Mouse (Mus musculus): ENCODE measurements at regions not wholly inside any gene's neighbourhood (a gene's known extent, or its start where the extent isn't known, plus 50 kb on each side); places are given as distances from the start of the nearest gene placed in this dataset.
A peak's percentile ranks its signal among the peaks of the same experiment; 100 is the strongest.

- H3K9me3 ChIP-seq (ENCODE audit: control insufficient read depth, low read length), result no peaks in the 10 kb centered on the region
- no peak overlapping the region for H3K9ac ChIP-seq (replicated peaks; ENCODE audit: low read depth, low read length)
- no peaks in the 10 kb centered on the region for H3K36me3 ChIP-seq (ENCODE audit: control insufficient read depth, insufficient read depth)
- H3K4me2 ChIP-seq (ENCODE audit: low read length), result peak overlapping the region; percentile 42
- peak overlapping the region; percentile 2; the same call in 1 of the 2 replicates for H3K4me3 ChIP-seq (replicated peaks; ENCODE audit: low read length)
- ATAC-seq, result 0 out of 2 replicates have a peak, but pooled peaks have one; percentile 18
- no peak overlapping the region for H3K27ac ChIP-seq (ENCODE audit: low read length)
- WGBS, result 35% methylated on average over 29 of the region's 29 CpGs
- no peaks in the 10 kb centered on the region for H3K27me3 ChIP-seq (replicated peaks; ENCODE audit: control insufficient read depth, insufficient read depth, low read length)
- peaks cover 9% of the 10 kb centered on the region for H3K4me1 ChIP-seq (replicated peaks; ENCODE audit: control insufficient read depth, insufficient read depth, low read length)
Observed at GRCm38 (mm10) chr14:59075845-59076745, 66.6 kb downstream of the 1700129C05Rik start.

- no peak for ATAC-seq
- H3K27ac ChIP-seq (ENCODE audit: low read length), result no peak overlapping the region
- no peaks in the 10 kb centered on the region for H3K27me3 ChIP-seq (replicated peaks; ENCODE audit: control insufficient read depth, insufficient read depth, low read length)
- H3K9ac ChIP-seq (replicated peaks; ENCODE audit: low read depth, low read length), result no peak overlapping the region
- no peak overlapping the region for H3K4me3 ChIP-seq (replicated peaks; ENCODE audit: low read length)
- no peaks in the 10 kb centered on the region for H3K36me3 ChIP-seq (ENCODE audit: control insufficient read depth, insufficient read depth)
- peaks cover 9% of the 10 kb centered on the region for H3K4me1 ChIP-seq (replicated peaks; ENCODE audit: control insufficient read depth, insufficient read depth, low read length)
- H3K9me3 ChIP-seq (ENCODE audit: control insufficient read depth, low read length), result no peaks in the 10 kb centered on the region
- no peak overlapping the region for H3K4me2 ChIP-seq (ENCODE audit: low read length)
- WGBS, result 48% methylated on average over 7 of the region's 7 CpGs
Observed at GRCm38 (mm10) chr14:59072323-59073039, 70.2 kb downstream of the 1700129C05Rik start.

- Histone ChIP-seq H3K27me3 (replicated peaks; ENCODE audit: control insufficient read depth, insufficient read depth, low read length) (no peaks in the 10 kb centered on the region), H3K36me3 (ENCODE audit: control insufficient read depth, insufficient read depth) (no peaks in the 10 kb centered on the region), H3K4me2 (ENCODE audit: low read length) (no peak overlapping the region), H3K9me3 (ENCODE audit: control insufficient read depth, low read length) (no peaks in the 10 kb centered on the region), H3K4me3 (replicated peaks; ENCODE audit: low read length) (no peak overlapping the region), H3K9ac (replicated peaks; ENCODE audit: low read depth, low read length) (no peak overlapping the region), H3K4me1 (replicated peaks; ENCODE audit: control insufficient read depth, insufficient read depth, low read length) (0 out of 2 replicates have a peak, but pooled peaks cover 3% of the 10 kb centered on the region), H3K27ac (ENCODE audit: low read length) (no peak overlapping the region)
- ATAC-seq, result no peak
- WGBS, result 21% methylated on average over 2 of the region's 2 CpGs
Observed at GRCm38 (mm10) chr14:59070056-59070455, 72.6 kb downstream of the 1700129C05Rik start.

- no peaks in the 10 kb centered on the region for H3K36me3 ChIP-seq (ENCODE audit: control insufficient read depth, insufficient read depth)
- no peak overlapping the region for H3K4me3 ChIP-seq (replicated peaks; ENCODE audit: low read length)
- peak; percentile 38; the same call in 1 of the 2 replicates for ATAC-seq
- H3K27me3 ChIP-seq (replicated peaks; ENCODE audit: control insufficient read depth, insufficient read depth, low read length), result no peaks in the 10 kb centered on the region
- H3K9ac ChIP-seq (replicated peaks; ENCODE audit: low read depth, low read length), result no peak overlapping the region
- no peaks in the 10 kb centered on the region for H3K9me3 ChIP-seq (ENCODE audit: control insufficient read depth, low read length)
- H3K27ac ChIP-seq (ENCODE audit: low read length), result no peak overlapping the region
- H3K4me2 ChIP-seq (ENCODE audit: low read length), result no peak overlapping the region
- H3K4me1 ChIP-seq (replicated peaks; ENCODE audit: control insufficient read depth, insufficient read depth, low read length), result 0 out of 2 replicates have a peak, but pooled peaks cover 3% of the 10 kb centered on the region
- 70% methylated on average over 8 of the region's 8 CpGs for WGBS
Observed at GRCm38 (mm10) chr14:59066456-59067220, 76.1 kb downstream of the 1700129C05Rik start.

- Histone ChIP-seq H3K4me3 (replicated peaks; ENCODE audit: low read length) (no peak overlapping the region), H3K4me1 (replicated peaks; ENCODE audit: control insufficient read depth, insufficient read depth, low read length) (0 out of 2 replicates have a peak, but pooled peaks cover 3% of the 10 kb centered on the region), H3K36me3 (ENCODE audit: control insufficient read depth, insufficient read depth) (no peaks in the 10 kb centered on the region), H3K27me3 (replicated peaks; ENCODE audit: control insufficient read depth, insufficient read depth, low read length) (no peaks in the 10 kb centered on the region), H3K9ac (replicated peaks; ENCODE audit: low read depth, low read length) (no peak overlapping the region), H3K9me3 (ENCODE audit: control insufficient read depth, low read length) (no peaks in the 10 kb centered on the region), H3K27ac (ENCODE audit: low read length) (no peak overlapping the region), H3K4me2 (ENCODE audit: low read length) (no peak overlapping the region)
- WGBS, result 66% methylated on average over 3 of the region's 3 CpGs
- ATAC-seq, result no peak
Observed at GRCm38 (mm10) chr14:59063221-59063620, 79.5 kb downstream of the 1700129C05Rik start.

GRCm38 (mm10) chr14:59056832-59057231 lies 85.9 kb downstream of the 1700129C05Rik start:
- no peak overlapping the region for H3K9ac ChIP-seq (replicated peaks; ENCODE audit: low read depth, low read length)
- 100% methylated on average over 3 of the region's 3 CpGs for WGBS
- H3K27me3 ChIP-seq (replicated peaks; ENCODE audit: control insufficient read depth, insufficient read depth, low read length), result no peaks in the 10 kb centered on the region
- H3K9me3 ChIP-seq (ENCODE audit: control insufficient read depth, low read length), result no peaks in the 10 kb centered on the region
- no peak overlapping the region for H3K4me2 ChIP-seq (ENCODE audit: low read length)
- H3K36me3 ChIP-seq (ENCODE audit: control insufficient read depth, insufficient read depth), result no peaks in the 10 kb centered on the region
- no peaks in the 10 kb centered on the region for H3K4me1 ChIP-seq (replicated peaks; ENCODE audit: control insufficient read depth, insufficient read depth, low read length)
- H3K4me3 ChIP-seq (replicated peaks; ENCODE audit: low read length), result no peak overlapping the region
- ATAC-seq, result no peak
- H3K27ac ChIP-seq (ENCODE audit: low read length), result no peak overlapping the region

- Histone ChIP-seq H3K4me2 (ENCODE audit: low read length) (no peak overlapping the region), H3K27me3 (replicated peaks; ENCODE audit: control insufficient read depth, insufficient read depth, low read length) (no peaks in the 10 kb centered on the region), H3K9ac (replicated peaks; ENCODE audit: low read depth, low read length) (no peak overlapping the region), H3K4me3 (replicated peaks; ENCODE audit: low read length) (no peak overlapping the region), H3K9me3 (ENCODE audit: control insufficient read depth, low read length) (no peaks in the 10 kb centered on the region), H3K36me3 (ENCODE audit: control insufficient read depth, insufficient read depth) (no peaks in the 10 kb centered on the region), H3K4me1 (replicated peaks; ENCODE audit: control insufficient read depth, insufficient read depth, low read length) (peaks cover 3% of the 10 kb centered on the region; the same call in 1 of the 2 replicates), H3K27ac (ENCODE audit: low read length) (no peak overlapping the region)
- ATAC-seq, result no peak
- 92% methylated on average over 3 of the region's 3 CpGs for WGBS
Observed at GRCm38 (mm10) chr14:59055283-59055682, 87.4 kb downstream of the 1700129C05Rik start.

- ATAC-seq, result no peak
- 93% methylated on average over 3 of the region's 3 CpGs for WGBS
Observed at GRCm38 (mm10) chr14:59052421-59052820, 90.3 kb downstream of the 1700129C05Rik start.

More at GRCm38 (mm10) chr14:59052421-59052820, 90.3 kb downstream of the 1700129C05Rik start:
- H3K27me3 ChIP-seq (replicated peaks; ENCODE audit: control insufficient read depth, insufficient read depth, low read length), result no peaks in the 10 kb centered on the region
- H3K36me3 ChIP-seq (ENCODE audit: control insufficient read depth, insufficient read depth), result no peaks in the 10 kb centered on the region
- no peak overlapping the region for H3K4me3 ChIP-seq (replicated peaks; ENCODE audit: low read length)
- H3K4me1 ChIP-seq (replicated peaks; ENCODE audit: control insufficient read depth, insufficient read depth, low read length), result peaks cover 3% of the 10 kb centered on the region; the same call in 1 of the 2 replicates
- no peak overlapping the region for H3K9ac ChIP-seq (replicated peaks; ENCODE audit: low read depth, low read length)
- H3K27ac ChIP-seq (ENCODE audit: low read length), result no peak overlapping the region
- H3K9me3 ChIP-seq (ENCODE audit: control insufficient read depth, low read length), result no peaks in the 10 kb centered on the region
- no peak overlapping the region for H3K4me2 ChIP-seq (ENCODE audit: low read length)
